Mouse (Mus musculus): ENCODE measurements at regions not wholly inside any gene's neighbourhood (a gene's known extent, or its start where the extent isn't known, plus 50 kb on each side); places are given as distances from the start of the nearest gene placed in this dataset.

DNA sequence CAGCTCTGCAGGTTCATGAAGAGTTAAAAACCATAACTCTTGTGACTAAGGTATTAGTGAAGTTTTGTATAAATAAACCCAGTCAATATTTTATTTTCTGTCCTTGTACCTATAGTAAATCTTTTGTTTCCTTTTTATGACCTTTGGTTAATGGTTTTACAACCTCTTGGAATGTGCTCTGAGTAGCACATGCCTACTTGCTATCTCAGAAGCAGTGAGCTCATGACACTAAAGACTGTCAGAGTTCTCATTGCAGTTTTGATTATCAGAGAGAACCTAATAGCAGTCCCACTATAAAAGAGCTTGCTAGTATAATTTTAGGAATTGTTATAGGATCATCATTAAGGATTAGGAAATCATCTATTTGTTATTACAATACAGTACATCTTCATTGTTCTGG lies 443.6 kb upstream of the Fbxo33 start:
- H3K9me3 ChIP-seq (ENCODE audit: control insufficient read depth, low read length), result no peaks in the 10 kb centered on the region
- ATAC-seq (ENCODE audit: low read depth) (no peak), DNase-seq (ENCODE audit: low spot score) (no peak)
- H3K4me1 ChIP-seq (ENCODE audit: control insufficient read depth, insufficient read depth, low read length), result no peaks in the 10 kb centered on the region
- H3K4me3 ChIP-seq (ENCODE audit: low read depth, low read length), result no peak overlapping the region
- no peaks in the 10 kb centered on the region for H3K36me3 ChIP-seq (ENCODE audit: control insufficient read depth, insufficient read depth, low read length)
- no peak overlapping the region for H3K9ac ChIP-seq (ENCODE audit: low read depth, low read length)
- H3K27me3 ChIP-seq (replicated peaks; ENCODE audit: control insufficient read depth, insufficient read depth, low read length), result no peaks in the 10 kb centered on the region
- H3K27ac ChIP-seq (replicated peaks; ENCODE audit: low read depth, low read length), result no peak overlapping the region
- no peak overlapping the region for H3K4me2 ChIP-seq (ENCODE audit: low read depth, low read length)

DNA sequence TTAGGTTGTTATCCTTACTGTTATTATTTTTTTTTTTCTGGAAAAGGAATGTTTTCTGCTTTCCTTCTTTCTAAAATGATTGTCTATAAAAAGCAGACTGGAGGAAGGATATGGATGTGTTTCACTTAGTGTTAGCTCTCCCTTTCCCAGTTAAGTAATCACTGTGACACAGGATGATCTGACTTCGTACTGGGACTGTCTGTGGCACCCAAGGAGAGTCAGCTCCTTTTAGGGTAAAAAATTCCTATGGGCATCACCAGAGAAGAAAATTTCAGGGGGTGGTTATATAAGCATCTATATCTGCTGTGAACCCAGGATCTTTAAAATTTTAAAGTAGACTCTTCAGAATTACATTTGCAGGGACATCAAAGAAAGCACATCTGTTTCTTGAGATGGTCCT lies 411.2 kb upstream of the Fbxo33 start:
- Histone ChIP-seq H3K9ac (ENCODE audit: low read depth, low read length) (no peak overlapping the region), H3K27me3 (replicated peaks; ENCODE audit: control insufficient read depth, insufficient read depth, low read length) (no peaks in the 10 kb centered on the region), H3K27ac (replicated peaks; ENCODE audit: low read depth, low read length) (no peak overlapping the region), H3K36me3 (ENCODE audit: control insufficient read depth, insufficient read depth, low read length) (no peaks in the 10 kb centered on the region), H3K9me3 (ENCODE audit: control insufficient read depth, low read length) (no peaks in the 10 kb centered on the region), H3K4me1 (ENCODE audit: control insufficient read depth, insufficient read depth, low read length) (no peaks in the 10 kb centered on the region), H3K4me2 (ENCODE audit: low read depth, low read length) (no peak overlapping the region), H3K4me3 (ENCODE audit: low read depth, low read length) (no peak overlapping the region)
- ATAC-seq (ENCODE audit: low read depth) (no peak), DNase-seq (ENCODE audit: low spot score) (no peak)
- WGBS, result 57% methylated on average over 1 of the region's 1 CpGs

DNA sequence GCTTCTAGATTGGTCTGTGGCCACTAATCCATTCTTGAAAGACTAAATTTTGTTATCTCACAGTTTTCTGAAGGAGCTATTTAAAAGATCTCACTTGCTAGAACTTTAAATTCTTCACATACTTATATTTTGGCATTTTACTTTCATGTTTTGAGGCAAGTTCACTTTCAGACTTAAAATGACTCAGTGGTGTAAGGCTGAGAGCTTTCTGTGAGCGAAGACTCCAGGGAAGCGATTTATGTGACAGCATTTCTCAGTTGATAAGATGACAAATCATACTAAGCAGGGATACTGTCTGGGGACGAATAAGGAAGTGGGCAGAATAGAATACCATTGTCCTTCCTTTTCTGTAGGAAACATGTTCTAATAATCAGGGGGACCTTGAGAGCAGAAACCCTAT lies 403.6 kb upstream of the Fbxo33 start:
- Histone ChIP-seq H3K4me1 (ENCODE audit: control insufficient read depth, insufficient read depth, low read length) (no peaks in the 10 kb centered on the region), H3K4me3 (ENCODE audit: low read depth, low read length) (no peak overlapping the region), H3K36me3 (ENCODE audit: control insufficient read depth, insufficient read depth, low read length) (no peaks in the 10 kb centered on the region), H3K27me3 (replicated peaks; ENCODE audit: control insufficient read depth, insufficient read depth, low read length) (no peaks in the 10 kb centered on the region), H3K27ac (replicated peaks; ENCODE audit: low read depth, low read length) (no peak overlapping the region), H3K4me2 (ENCODE audit: low read depth, low read length) (no peak overlapping the region), H3K9ac (ENCODE audit: low read depth, low read length) (no peak overlapping the region), H3K9me3 (ENCODE audit: control insufficient read depth, low read length) (no peaks in the 10 kb centered on the region)
- ATAC-seq (ENCODE audit: low read depth) (no peak), DNase-seq (ENCODE audit: low spot score) (no peak)
- WGBS, result 79% methylated on average over 3 of the region's 3 CpGs

DNA sequence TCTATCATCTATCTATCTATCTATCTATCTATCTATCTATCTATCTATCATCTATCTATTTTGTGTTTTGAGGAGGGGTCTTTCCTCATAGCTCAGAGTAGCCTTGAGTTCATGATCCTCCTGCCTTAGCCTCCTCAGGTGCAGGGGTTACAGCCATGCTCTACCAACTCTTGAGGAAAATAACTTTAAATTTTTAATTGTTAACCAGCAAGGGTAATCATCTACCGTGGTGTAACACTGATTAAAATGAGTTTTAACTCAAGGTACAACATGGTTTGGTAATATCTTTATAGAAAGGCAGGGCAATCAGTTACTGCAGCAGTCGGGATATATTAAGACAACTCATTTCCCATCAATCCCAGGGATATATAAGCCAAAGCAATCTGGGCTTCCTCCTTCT lies 401.6 kb upstream of the Fbxo33 start:
- Histone ChIP-seq H3K9ac (ENCODE audit: low read depth, low read length) (no peak overlapping the region), H3K27ac (replicated peaks; ENCODE audit: low read depth, low read length) (no peak overlapping the region), H3K4me1 (ENCODE audit: control insufficient read depth, insufficient read depth, low read length) (no peaks in the 10 kb centered on the region), H3K9me3 (ENCODE audit: control insufficient read depth, low read length) (no peaks in the 10 kb centered on the region), H3K4me2 (ENCODE audit: low read depth, low read length) (no peak overlapping the region), H3K27me3 (replicated peaks; ENCODE audit: control insufficient read depth, insufficient read depth, low read length) (no peaks in the 10 kb centered on the region), H3K36me3 (ENCODE audit: control insufficient read depth, insufficient read depth, low read length) (no peaks in the 10 kb centered on the region), H3K4me3 (ENCODE audit: low read depth, low read length) (no peak overlapping the region)
- DNase-seq (ENCODE audit: low spot score), result no peak
- no peak for ATAC-seq (ENCODE audit: low read depth)
- 73% methylated on average over 2 of the region's 2 CpGs for WGBS

DNA sequence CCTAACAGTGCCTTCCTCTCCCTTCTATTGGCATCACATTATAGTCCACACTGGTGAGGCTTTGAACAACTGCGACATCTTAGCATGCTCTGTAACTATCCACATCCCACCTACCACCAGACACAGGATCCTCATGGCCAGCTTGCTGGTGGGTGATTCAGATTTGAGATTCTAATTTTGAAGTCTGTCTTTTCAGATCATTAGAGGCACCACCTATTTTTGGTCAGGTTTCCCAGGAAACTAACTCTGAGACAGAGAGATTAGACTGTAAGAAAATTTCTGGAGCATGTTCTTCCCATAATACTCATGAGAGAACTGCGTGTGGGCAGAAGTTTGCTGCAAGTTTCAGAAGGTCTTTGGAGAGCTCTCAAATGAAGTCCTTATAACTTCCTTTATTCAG lies 400.8 kb upstream of the Fbxo33 start:
- H3K9ac ChIP-seq (ENCODE audit: low read depth, low read length), result no peak overlapping the region
- DNase-seq (ENCODE audit: low spot score) (no peak), ATAC-seq (ENCODE audit: low read depth) (no peak)
- H3K4me1 ChIP-seq (ENCODE audit: control insufficient read depth, insufficient read depth, low read length), result no peaks in the 10 kb centered on the region
- no peaks in the 10 kb centered on the region for H3K9me3 ChIP-seq (ENCODE audit: control insufficient read depth, low read length)
- no peaks in the 10 kb centered on the region for H3K27me3 ChIP-seq (replicated peaks; ENCODE audit: control insufficient read depth, insufficient read depth, low read length)
- H3K4me3 ChIP-seq (ENCODE audit: low read depth, low read length), result no peak overlapping the region
- WGBS, result 83% methylated on average over 2 of the region's 2 CpGs
- H3K36me3 ChIP-seq (ENCODE audit: control insufficient read depth, insufficient read depth, low read length), result no peaks in the 10 kb centered on the region
- no peak overlapping the region for H3K27ac ChIP-seq (replicated peaks; ENCODE audit: low read depth, low read length)
- no peak overlapping the region for H3K4me2 ChIP-seq (ENCODE audit: low read depth, low read length)

DNA sequence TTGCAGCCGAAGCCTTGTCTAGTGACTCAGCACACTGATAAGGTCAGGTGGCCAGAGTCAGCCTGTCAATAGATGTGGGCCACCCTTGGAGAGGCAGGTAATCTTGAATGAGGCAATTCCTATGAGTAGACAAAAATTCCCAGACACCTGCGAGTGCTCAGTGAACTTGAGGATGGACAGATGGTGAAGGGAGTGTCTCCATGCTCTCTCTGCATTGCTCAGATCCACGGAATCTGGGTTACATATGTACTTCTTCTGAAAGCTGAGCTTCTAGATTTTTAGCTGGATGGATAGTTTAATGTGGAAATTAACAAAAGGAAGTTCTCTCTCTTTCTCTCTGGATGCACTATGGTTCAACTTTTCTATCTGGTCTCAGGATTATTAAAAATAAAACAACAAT lies 396.6 kb upstream of the Fbxo33 start:
- H3K4me1 ChIP-seq (ENCODE audit: control insufficient read depth, insufficient read depth, low read length), result no peaks in the 10 kb centered on the region
- no peak overlapping the region for H3K4me3 ChIP-seq (ENCODE audit: low read depth, low read length)
- no peak for DNase-seq (ENCODE audit: low spot score)
- ATAC-seq (ENCODE audit: low read depth), result no peak
- H3K4me2 ChIP-seq (ENCODE audit: low read depth, low read length), result no peak overlapping the region
- no peaks in the 10 kb centered on the region for H3K27me3 ChIP-seq (replicated peaks; ENCODE audit: control insufficient read depth, insufficient read depth, low read length)
- no peaks in the 10 kb centered on the region for H3K9me3 ChIP-seq (ENCODE audit: control insufficient read depth, low read length)
- 76% methylated on average over 3 of the region's 3 CpGs for WGBS
- no peak overlapping the region for H3K27ac ChIP-seq (replicated peaks; ENCODE audit: low read depth, low read length)
- no peaks in the 10 kb centered on the region for H3K36me3 ChIP-seq (ENCODE audit: control insufficient read depth, insufficient read depth, low read length)
- H3K9ac ChIP-seq (ENCODE audit: low read depth, low read length), result no peak overlapping the region

DNA sequence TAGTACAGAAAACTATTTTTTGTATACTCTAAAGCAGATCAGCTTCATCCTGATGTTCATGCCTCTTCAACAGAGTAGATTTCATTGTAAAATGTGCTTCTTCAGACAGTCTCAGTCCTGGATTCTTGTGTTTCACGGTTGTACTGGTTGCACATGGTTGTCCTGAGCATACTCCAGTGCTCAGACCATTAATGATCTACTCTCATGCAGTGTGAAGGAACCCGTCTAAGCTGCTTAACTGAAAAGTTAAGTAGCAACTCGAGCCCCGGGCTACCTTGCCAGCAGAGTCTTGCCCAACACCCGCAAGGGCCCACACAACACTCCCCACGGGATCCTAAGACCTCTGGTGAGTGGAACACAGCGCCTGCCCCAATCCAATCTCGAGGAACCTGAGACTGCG lies 380.3 kb upstream of the Fbxo33 start:
- no peaks in the 10 kb centered on the region for H3K36me3 ChIP-seq (ENCODE audit: control insufficient read depth, insufficient read depth, low read length)
- no peaks in the 10 kb centered on the region for H3K9me3 ChIP-seq (ENCODE audit: control insufficient read depth, low read length)
- H3K4me1 ChIP-seq (ENCODE audit: control insufficient read depth, insufficient read depth, low read length), result no peaks in the 10 kb centered on the region
- H3K27me3 ChIP-seq (replicated peaks; ENCODE audit: control insufficient read depth, insufficient read depth, low read length), result no peaks in the 10 kb centered on the region
- no peak for DNase-seq (ENCODE audit: low spot score)
- H3K9ac ChIP-seq (ENCODE audit: low read depth, low read length), result no peak overlapping the region
- no peak overlapping the region for H3K4me2 ChIP-seq (ENCODE audit: low read depth, low read length)
- 80% methylated on average over 9 of the region's 9 CpGs for WGBS
- no peak for ATAC-seq (ENCODE audit: low read depth)
- H3K4me3 ChIP-seq (ENCODE audit: low read depth, low read length), result no peak overlapping the region
- no peak overlapping the region for H3K27ac ChIP-seq (replicated peaks; ENCODE audit: low read depth, low read length)

DNA sequence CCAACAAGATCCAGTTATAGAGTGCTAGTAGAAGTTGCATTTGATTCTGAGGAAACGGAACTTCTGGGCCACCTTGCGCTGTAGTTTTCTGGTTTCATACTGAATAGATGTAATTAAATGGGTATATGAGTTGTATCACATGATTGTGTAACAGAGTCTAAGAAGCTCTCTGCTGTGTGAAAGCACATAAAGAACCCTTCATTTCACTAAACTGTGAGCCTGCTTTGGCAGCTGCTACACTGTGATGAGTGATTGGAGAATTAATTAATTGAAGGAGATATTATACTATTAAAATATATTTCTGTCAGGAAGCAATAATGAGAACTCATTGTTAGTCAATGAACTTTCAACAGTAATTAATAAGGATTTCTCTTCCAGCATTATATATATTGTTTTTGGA lies 369.8 kb upstream of the Fbxo33 start:
- no peaks in the 10 kb centered on the region for H3K27me3 ChIP-seq (replicated peaks; ENCODE audit: control insufficient read depth, insufficient read depth, low read length)
- H3K9ac ChIP-seq (ENCODE audit: low read depth, low read length), result no peak overlapping the region
- no peak overlapping the region for H3K4me2 ChIP-seq (ENCODE audit: low read depth, low read length)
- DNase-seq (ENCODE audit: low spot score), result no peak
- WGBS, result 97% methylated on average over 2 of the region's 2 CpGs
- no peaks in the 10 kb centered on the region for H3K9me3 ChIP-seq (ENCODE audit: control insufficient read depth, low read length)
- H3K36me3 ChIP-seq (ENCODE audit: control insufficient read depth, insufficient read depth, low read length), result no peaks in the 10 kb centered on the region
- no peak overlapping the region for H3K27ac ChIP-seq (replicated peaks; ENCODE audit: low read depth, low read length)
- ATAC-seq (ENCODE audit: low read depth), result no peak
- H3K4me3 ChIP-seq (ENCODE audit: low read depth, low read length), result no peak overlapping the region
- H3K4me1 ChIP-seq (ENCODE audit: control insufficient read depth, insufficient read depth, low read length), result no peaks in the 10 kb centered on the region

DNA sequence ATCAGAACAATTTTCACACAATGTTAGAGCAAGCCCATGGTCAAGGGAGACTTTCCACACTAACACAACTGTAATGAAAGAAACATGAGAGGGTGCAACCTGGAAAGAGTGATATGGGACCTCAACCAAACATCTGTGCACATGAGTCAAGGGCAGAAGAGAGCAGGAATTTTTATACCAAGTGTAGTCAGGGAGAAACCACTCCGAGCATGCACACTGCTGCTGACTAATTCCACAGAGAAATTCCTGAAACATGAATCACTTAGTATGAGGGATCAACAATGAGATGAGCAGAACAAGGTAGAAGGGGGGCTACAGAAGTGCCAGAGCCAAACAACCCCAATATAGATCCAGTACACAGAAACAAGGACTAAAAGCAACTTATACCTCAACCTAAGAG lies 363.1 kb upstream of the Fbxo33 start:
- Histone ChIP-seq H3K9ac (ENCODE audit: low read depth, low read length) (no peak overlapping the region), H3K27ac (replicated peaks; ENCODE audit: low read depth, low read length) (no peak overlapping the region), H3K4me3 (ENCODE audit: low read depth, low read length) (no peak overlapping the region), H3K27me3 (replicated peaks; ENCODE audit: control insufficient read depth, insufficient read depth, low read length) (no peaks in the 10 kb centered on the region), H3K36me3 (ENCODE audit: control insufficient read depth, insufficient read depth, low read length) (no peaks in the 10 kb centered on the region), H3K4me2 (ENCODE audit: low read depth, low read length) (no peak overlapping the region), H3K9me3 (ENCODE audit: control insufficient read depth, low read length) (no peaks in the 10 kb centered on the region), H3K4me1 (ENCODE audit: control insufficient read depth, insufficient read depth, low read length) (no peaks in the 10 kb centered on the region)
- 59% methylated on average over 1 of the region's 1 CpGs for WGBS
- DNase-seq (ENCODE audit: low spot score) (no peak), ATAC-seq (ENCODE audit: low read depth) (no peak)

Measured in embryonic facial prominence, embryonic 14.5 days (tissue).